Mouse (Mus musculus) kidney, adult 9 months (tissue): Measurements from ENCODE around the gene Psma1.
A peak's percentile ranks its signal among the peaks of the same experiment; 100 is the strongest.

Experiments
- DNase-seq: peaks from one replicate; pipeline ENCODE4 v3.0.0; 2022

The Psma1 gene

DNA sequence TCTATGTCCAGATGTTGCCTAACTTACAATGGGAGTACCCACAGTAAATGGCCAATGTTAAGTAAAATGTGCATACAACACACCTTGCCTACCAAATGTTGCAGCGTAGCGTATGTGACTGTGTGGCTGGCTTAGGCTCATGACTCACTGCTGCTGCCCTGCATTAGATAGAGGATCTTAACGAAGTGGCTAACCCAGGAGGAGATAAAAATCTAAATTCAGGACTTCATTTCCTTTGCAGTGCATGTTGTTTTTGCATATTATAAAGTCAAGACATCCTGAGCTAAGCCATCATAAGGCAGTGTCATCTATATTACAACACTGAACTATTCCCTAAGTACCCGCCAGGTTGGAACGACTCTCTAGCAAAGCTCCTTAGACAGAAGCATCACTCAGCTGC is 7.5 kb downstream of the Psma1 start:
- no peak for DNase-seq

DNA sequence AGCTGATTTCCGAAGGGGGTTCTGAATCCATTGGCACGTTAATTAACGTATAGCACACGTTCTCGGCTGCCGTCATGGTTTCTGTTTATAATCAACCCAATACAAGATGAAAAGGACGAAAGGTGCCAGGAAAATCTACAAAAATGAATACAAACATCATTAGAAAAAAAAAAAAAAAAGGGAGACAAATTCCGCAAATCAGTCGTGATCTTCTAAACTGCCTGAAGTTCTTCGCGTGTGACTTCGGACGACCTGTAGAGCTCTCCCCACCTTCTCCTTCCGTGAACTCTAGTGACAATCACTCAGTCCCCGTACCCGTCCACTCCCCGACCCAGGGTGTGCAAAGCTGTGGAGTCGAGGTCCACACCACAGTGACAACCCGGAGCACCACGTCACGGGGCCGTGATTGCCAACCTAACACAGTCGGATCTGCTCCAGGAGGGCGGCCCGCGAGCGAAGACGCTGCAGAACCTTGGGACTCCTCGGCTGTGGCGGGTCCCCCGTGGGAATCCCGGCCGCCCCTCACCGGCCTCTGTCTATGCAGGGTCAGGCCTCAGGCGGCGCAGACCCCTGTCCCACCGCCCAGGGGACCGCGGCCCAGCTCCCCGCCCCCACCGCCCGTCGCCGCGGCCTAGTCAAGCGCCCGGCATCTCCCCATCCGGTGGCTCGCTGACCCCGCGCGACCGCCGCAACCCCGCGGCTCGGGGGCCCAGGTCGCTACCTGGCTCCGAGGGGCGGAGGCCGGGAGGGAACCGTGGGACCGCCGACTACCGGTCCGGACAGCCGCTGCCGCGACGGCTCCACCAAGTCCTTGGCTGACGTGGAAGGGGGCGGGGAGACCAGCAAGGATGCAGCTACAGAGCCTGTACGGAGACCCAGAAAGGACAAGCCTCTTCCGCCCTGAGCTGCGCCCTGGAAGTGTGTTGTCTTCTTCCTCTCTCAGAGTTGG is 21.8 kb downstream of the Psma1 start, which contains the start of gene Copb1:
TSS of gene Copb1 (minus strand) at position 827 of the 949 bp plus-strand sequence.
- peak; percentile 95 for DNase-seq

DNA sequence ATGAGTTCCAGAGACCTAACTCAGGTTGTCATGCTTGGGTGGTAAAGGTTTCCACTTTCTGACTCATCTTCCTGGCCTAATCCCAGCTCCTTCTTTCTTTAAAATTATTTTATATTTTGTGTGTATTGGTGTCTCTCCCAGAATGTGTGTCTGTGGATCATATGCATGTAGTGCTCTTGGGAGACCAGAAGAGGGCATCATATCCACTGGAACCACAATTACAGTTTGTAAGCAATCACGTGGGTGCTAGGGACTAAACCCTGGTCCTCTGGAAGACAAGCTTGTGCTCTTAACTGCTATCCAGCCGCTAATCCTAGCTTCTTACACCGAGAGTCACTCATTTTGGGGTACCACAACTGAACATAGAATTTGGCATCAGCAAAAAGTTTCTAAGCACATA is 24.2 kb downstream of the Psma1 start:
- no peak for DNase-seq

DNA sequence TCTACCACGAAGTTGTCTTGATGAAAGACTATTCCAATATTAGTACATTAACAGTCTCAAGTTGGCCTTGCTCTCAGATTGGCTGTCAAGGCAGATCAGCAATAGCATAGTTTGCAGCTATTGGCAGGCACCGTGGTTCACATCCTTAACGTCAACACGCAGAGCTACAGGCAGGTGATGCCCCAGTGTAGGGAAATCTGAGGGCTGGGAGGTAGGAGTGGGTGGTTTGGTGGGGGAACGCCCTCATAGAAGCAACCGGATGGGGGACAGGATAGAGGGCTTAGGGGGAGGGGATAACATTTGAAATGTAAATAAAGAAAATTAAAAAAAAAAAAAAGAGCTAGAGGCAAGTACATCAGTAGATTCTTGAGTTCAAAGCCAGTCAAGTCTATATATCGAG is 41.9 kb downstream of the Psma1 start:
- DNase-seq, result no peak

DNA sequence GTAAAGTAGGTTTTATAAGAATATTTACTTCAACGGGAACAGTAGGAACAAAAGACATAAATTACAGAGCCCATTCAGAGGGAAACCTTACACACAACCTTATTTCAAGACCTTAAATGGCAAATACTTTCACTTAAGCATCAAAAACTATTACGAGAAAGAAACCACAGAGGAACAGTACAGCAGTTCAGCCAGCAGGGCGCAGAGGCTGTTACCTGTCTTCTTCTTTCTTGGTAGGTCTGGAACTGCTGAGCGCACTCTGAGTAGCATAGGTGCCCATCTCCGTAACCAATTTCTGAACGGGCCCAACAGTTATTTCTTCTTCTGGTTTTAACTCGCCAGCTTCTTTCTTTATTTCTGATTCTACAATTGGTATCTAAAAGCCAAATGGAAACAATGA is 42.9 kb downstream of the Psma1 start:
- DNase-seq, result no peak

DNA sequence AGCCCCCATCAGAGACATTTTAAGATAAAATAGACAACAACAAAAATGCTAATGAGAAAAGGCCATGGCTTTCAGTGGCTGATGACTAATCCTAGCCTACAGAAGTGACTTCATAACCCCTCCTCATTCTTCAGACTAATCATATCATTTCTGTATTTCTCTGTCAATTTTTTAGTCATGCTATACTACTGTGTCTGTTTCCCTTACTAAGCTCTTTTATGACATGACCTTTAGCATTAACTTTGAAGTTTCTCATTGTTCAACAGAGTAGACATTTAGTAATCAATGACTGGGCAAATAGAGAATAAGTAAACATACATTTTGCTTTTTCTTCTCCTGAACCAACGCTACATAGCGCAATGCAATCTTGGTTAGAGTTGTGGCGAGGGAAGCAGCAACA is 44.1 kb downstream of the Psma1 start:
- DNase-seq, result no peak

DNA sequence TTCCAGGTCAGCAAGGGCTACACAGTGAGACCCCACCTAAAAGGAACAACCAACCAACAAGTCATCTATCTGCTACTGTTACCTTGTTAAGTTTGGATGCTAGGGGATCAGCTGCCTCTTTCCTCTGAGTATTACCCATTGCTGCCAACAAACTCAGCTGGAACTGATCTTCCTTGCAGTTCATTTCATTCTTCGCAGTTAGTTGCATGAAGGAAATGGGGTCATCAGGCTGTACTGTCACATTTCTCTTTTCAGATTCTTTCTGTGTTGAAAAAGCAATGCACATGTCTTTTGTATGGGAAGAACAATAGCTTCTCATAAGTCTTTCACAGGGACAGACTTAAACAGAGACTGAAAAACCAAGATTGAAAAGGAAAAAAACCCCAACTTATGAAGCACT is 49.4 kb downstream of the Psma1 start:
- DNase-seq, result no peak

DNA sequence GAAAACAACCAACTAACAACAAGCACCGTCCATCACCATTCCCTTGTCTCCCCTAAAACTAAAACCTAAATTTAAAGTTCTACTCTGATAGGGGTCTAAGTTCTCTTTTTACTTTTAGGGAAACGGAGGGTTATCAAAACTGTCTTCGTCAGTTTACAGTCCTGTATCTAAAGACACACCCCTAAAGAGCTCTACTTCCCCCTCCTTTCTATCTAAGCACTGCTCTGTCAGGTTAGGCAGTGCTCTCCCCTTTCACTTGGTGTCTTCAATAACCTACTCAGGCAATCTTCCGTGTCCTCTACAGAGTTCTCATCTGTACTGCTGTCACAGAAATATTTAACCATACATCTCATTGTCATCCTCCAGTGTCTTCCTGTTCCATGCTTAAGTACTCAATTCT is 55.5 kb downstream of the Psma1 start:
- no peak for DNase-seq

DNA sequence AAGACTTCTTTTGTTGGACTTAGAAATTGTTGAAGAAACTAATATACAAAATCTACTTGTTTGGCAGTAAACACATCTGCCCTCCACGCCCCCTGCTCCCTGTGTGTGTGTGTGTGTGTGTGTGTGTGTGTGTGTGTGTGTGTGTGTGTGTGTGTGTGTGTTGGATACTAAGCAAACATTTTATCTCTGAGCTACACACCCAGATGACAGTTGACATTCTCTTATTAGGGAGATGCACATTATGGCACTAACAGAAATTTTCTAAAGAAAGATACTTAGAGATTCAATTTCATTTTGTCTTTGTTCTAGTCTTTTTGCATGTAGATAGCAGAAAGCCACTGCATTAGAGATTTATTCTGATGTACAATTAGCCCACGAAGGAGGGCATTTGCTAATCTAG is 59.0 kb downstream of the Psma1 start:
- no peak for DNase-seq
